Mouse (Mus musculus) midbrain, embryonic 15.5 days (tissue): ENCODE results near the gene Fanca. TPM values are rescaled to one million over a fixed set of nuclear protein-coding genes. Genes with fewer than 3 reads are reported as not detected.
A peak's percentile ranks its signal among the peaks of the same experiment; 100 is the strongest.

Experiments
- ATAC-seq: fragments of 200-750 bp; cut with Nextera tagmentation; replicated peaks from 2 replicates; pipeline ENCODE4 v1.8.0; 2017; ENCODE audit warnings: moderate TSS enrichment
- H3K27ac ChIP-seq: fragments of 300-500 bp; sonication (generic); 2 replicates; pipeline ENCODE4 v1.5.1; 2015; ENCODE audit warnings: mild to moderate bottlenecking, inconsistent platforms
- H3K27me3 ChIP-seq: fragments of 300-500 bp; sonication (generic); replicated peaks from 2 replicates; pipeline ENCODE4 v1.6.1; 2015; ENCODE audit warnings: inconsistent platforms
- H3K36me3 ChIP-seq: fragments of 300-500 bp; sonication (generic); replicated peaks from 2 replicates; pipeline ENCODE4 v1.6.1; 2015; ENCODE audit warnings: inconsistent platforms
- H3K4me1 ChIP-seq: fragments of 300-500 bp; sonication (generic); 2 replicates; pipeline ENCODE4 v1.6.1; 2015; ENCODE audit warnings: inconsistent platforms
- H3K4me2 ChIP-seq: fragments of 300-500 bp; sonication (generic); 2 replicates; pipeline ENCODE4 v1.6.1; 2015; ENCODE audit warnings: inconsistent platforms, mild to moderate bottlenecking, moderate library complexity
- H3K4me3 ChIP-seq: fragments of 300-500 bp; sonication (generic); 2 replicates; pipeline ENCODE4 v1.5.1; 2015; ENCODE audit warnings: mild to moderate bottlenecking, inconsistent platforms
- H3K9ac ChIP-seq: fragments of 300-500 bp; sonication (generic); 2 replicates; pipeline ENCODE4 v1.6.1; 2015; ENCODE audit warnings: mild to moderate bottlenecking, inconsistent platforms
- H3K9me3 ChIP-seq: fragments of 300-500 bp; sonication (generic); 2 replicates; pipeline ENCODE4 v1.6.1; 2016; ENCODE audit warnings: inconsistent platforms
- WGBS: fragments of 180-500 bp; shearing (Covaris S2); methylation state at CpG from one replicate; pipeline ENCODE4 v1.1.7; 2015; ENCODE audit warnings: mixed read lengths; 5-methylcytosine and 5-hydroxymethylcytosine counted together
- polyA plus RNA-seq: library from polyadenylated mRNA; unstranded; fragments of >200 nt; fragmentation: Nextera tagmentation; extraction: Ambion mirVana; gene quantifications from 2 replicates; pipeline ENCODE4 v1.2.1, GENCODE M21; 2015

Gene Fanca
- polyA plus RNA-seq, 1 experiment from 2014 or later: 6.4 TPM

DNA sequence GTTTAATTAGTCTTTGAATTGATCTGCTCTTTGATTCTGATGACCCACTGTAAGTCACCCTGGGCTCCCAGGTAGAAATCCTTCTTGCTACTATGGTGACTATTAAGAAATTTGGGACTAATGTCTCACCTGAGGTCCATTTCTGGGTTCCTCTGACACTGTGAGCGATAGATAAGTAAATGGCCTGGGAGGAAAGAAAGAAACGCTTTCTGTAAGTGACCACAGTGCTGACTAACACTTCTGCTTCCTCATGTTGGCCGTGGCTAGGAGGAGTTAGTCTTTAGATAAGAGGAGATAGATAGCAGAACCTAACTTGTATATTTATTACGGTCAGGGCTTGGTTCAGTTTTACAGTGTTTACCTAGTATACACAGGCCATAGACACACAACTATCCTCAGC, 11.0 kb upstream of the Fanca start:
- ATAC-seq: no peak
- H3K4me3 ChIP-seq: no peak overlapping the region
- no peak overlapping the region for H3K27ac ChIP-seq
- no peaks in the 10 kb centered on the region for H3K27me3 ChIP-seq
- H3K9ac ChIP-seq: no peak overlapping the region
- no peak overlapping the region for H3K4me2 ChIP-seq
- no peaks in the 10 kb centered on the region for H3K9me3 ChIP-seq
- WGBS: 92% methylated on average over 4 of the region's 4 CpGs
- peaks cover 21% of the 10 kb centered on the region for H3K4me1 ChIP-seq
- no peaks in the 10 kb centered on the region for H3K36me3 ChIP-seq

DNA sequence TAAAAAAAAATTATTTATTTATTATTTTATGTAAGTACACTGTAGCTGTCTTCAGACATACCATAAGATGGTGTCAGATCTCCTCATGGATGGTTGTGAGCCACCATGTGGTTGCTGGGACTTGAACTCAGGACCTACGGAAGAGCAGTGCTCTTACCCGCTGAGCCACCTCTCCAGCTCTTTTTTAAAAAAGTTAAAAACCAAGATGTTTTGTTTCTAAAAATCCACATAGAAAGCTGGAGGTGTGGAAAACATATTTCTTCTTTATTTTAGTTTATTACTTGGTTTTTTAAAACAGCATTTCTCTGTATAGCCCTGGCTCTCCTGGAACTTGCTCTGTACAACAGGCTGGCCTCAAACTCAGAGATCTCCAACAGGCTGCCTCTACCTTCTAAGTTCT, 10.2 kb upstream of the Fanca start:
- Histone ChIP-seq H3K4me2 (no peak overlapping the region), H3K27ac (no peak overlapping the region), H3K9me3 (no peaks in the 10 kb centered on the region), H3K4me1 (peaks cover 13% of the 10 kb centered on the region), H3K36me3 (no peaks in the 10 kb centered on the region), H3K9ac (no peak overlapping the region), H3K4me3 (no peak overlapping the region), H3K27me3 (no peaks in the 10 kb centered on the region)
- ATAC-seq: no peak
- WGBS: over 99% methylated on average over 2 of the region's 2 CpGs

DNA sequence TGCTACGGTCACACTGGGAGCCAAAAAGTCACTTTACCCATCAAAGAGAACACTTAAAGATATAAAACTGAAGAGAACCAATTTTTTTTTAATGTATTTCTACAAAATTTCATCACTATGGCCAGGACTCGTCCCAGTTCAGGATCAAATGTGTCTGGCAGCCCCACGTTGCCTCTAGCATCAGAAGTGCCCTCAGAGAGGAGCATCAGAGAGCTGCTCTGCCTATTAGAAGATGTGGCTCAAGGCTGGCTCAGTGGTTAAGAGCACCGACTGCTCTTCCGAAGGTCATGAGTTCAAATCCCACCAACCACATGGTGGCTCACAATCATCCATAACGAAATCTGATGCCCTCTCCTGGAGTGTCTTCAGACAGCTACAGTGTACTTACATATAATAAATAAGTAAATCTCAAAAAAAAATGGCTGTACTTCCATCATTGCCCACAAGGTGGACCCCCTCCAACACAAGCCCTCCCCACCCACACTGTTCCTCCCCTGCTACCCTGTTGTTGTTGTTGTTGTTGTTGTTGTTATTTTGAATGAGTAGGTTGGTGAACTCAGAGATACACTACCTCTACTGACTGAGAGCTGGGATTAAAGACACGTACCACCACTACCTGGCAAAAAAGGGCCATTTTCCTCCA, 1.3 kb upstream of the Fanca start:
- H3K4me1 ChIP-seq: peaks cover 14% of the 10 kb centered on the region
- no peaks in the 10 kb centered on the region for H3K9me3 ChIP-seq
- no peaks in the 10 kb centered on the region for H3K27me3 ChIP-seq
- H3K4me2 ChIP-seq: no peak overlapping the region
- H3K4me3 ChIP-seq: no peak overlapping the region
- no peak overlapping the region for H3K27ac ChIP-seq
- no peaks in the 10 kb centered on the region for H3K36me3 ChIP-seq
- ATAC-seq: 0 out of 2 replicates have a peak, but pooled peaks have one; percentile 12
- H3K9ac ChIP-seq: no peak overlapping the region
- WGBS: 35% methylated on average over 7 of the region's 7 CpGs

DNA sequence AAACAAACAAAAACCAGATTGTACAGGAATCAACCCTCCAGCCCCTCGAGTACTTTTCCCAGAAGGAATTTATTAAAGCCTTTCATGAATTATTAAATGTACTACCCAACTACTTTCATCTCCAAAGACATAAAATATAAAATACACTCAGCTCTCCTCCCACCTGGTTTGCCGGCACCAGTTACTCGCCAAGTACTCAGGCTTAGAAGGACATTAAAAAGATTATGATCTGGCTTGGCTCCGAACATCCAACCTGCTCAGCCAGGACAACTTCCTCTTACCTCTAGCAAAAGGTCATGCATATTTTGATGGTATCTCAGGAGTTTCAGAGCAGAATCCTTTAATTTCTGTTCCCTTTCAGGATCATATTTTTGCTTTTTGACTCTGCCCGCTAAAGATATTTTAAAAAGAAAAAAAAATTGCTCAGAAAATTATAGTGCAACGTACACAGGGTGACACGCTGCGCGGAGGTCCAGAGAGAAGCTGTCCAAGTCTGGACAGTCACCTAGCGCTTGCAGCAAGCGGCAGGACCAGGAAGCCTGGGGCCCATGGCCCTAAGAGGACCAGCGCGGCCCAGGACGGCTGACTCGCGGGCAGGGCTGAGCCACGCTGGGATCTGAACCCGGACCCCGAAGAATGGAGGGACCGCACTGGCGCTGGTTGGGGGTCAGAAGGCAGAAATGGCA, 452 bp downstream of the Fanca start:
- H3K36me3 ChIP-seq: no peaks in the 10 kb centered on the region
- 6% methylated on average over 21 of the region's 21 CpGs for WGBS
- peak overlapping the region; percentile 47 for H3K9ac ChIP-seq
- peaks cover 14% of the 10 kb centered on the region for H3K4me1 ChIP-seq
- no peak overlapping the region for H3K27ac ChIP-seq
- H3K27me3 ChIP-seq: no peaks in the 10 kb centered on the region
- no peaks in the 10 kb centered on the region for H3K9me3 ChIP-seq
- peak overlapping the region; percentile 98 for H3K4me2 ChIP-seq
- H3K4me3 ChIP-seq: peak overlapping the region; percentile 52
- peak; percentile 83 for ATAC-seq

DNA sequence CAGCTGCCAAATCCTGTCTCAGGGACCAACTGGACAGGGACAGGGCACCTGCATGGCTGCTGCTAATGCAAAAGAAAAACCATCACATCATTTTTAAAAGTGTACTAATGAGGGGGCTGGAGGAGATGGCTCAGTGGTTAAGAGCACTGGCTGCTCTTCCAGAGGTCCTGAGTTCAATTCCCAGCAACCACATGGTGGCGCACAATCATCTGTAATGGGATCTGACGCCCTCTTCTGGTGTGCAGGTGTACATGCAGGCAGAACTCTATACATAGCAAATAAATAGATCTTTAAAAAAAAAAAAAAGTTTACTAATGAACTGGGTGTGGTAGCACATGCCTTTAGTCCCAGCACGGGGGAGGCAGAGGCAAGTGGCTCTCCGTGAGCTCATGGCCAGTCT, 9.6 kb downstream of the Fanca start:
- no peaks in the 10 kb centered on the region for H3K4me1 ChIP-seq
- no peak for ATAC-seq
- no peaks in the 10 kb centered on the region for H3K36me3 ChIP-seq
- H3K27ac ChIP-seq: no peak overlapping the region
- 70% methylated on average over 4 of the region's 4 CpGs for WGBS
- H3K4me2 ChIP-seq: no peak overlapping the region
- no peak overlapping the region for H3K4me3 ChIP-seq
- no peak overlapping the region for H3K9ac ChIP-seq
- H3K27me3 ChIP-seq: no peaks in the 10 kb centered on the region
- no peaks in the 10 kb centered on the region for H3K9me3 ChIP-seq

DNA sequence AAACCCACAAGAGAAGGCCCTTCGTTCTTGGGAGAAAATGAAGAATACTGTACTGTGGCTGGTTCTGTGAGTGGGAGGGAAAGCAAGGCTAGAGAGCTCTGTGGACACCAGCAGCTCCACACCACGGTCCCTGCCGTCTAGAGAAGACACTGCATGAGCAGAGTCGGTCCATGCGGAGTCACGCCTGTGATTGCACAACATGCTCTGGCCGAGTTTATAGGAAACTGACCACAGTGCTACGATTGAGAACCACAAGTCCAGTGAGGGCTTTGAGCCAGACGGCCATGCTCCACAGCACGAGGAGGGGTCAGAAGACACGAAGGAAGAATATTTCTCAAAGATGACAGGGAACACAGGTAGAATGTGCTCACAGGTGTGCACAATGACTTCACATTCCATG, 20.1 kb downstream of the Fanca start:
- H3K4me2 ChIP-seq: no peak overlapping the region
- H3K27ac ChIP-seq: no peak overlapping the region
- no peaks in the 10 kb centered on the region for H3K27me3 ChIP-seq
- no peak for ATAC-seq
- H3K4me3 ChIP-seq: no peak overlapping the region
- no peaks in the 10 kb centered on the region for H3K36me3 ChIP-seq
- H3K4me1 ChIP-seq: no peaks in the 10 kb centered on the region
- H3K9me3 ChIP-seq: no peaks in the 10 kb centered on the region
- WGBS: 92% methylated on average over 11 of the region's 11 CpGs
- H3K9ac ChIP-seq: no peak overlapping the region

DNA sequence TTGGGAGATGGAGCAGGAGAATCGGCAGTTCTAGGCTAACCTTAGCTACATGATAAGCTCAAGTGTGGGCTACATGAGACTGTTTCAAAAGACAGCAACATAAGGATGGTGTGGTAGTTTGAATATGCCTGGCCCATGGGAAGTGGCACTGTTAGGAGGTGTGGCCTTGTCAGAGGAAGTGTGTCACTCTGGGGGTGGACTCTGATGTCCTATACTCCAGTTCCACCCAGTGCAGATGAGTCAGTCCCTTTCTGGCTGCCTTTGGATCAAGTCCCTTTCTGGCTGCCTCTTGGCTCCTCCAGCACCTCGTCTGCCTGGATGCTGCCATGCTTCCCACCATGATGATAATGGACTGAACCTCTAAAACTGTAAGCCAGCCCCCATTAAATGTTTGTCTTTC, 25.6 kb downstream of the Fanca start:
- ATAC-seq: no peak
- 94% methylated on average over 2 of the region's 2 CpGs for WGBS
- H3K9ac ChIP-seq: no peak overlapping the region

DNA sequence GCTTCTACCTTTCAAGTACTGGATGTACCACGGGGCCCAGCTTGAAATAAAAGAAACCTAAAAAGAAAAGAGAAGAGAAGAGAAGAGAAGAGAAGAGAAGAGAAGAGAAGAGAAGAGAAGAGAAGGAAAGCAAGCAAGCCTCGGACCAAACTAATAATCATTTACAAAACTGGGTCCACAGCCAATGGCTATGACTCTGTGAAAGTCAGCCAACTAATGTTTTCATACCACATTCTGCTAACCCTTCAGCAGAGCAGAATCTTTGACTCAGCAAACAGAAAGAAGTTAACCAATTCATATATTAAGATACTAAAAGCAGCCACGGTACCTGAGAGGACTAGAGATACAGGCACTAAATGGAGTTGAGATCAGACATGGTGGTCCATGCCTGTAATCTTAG, 26.1 kb downstream of the Fanca start:
- no peaks in the 10 kb centered on the region for H3K4me1 ChIP-seq
- H3K9ac ChIP-seq: no peak overlapping the region
- H3K36me3 ChIP-seq: no peaks in the 10 kb centered on the region
- no peaks in the 10 kb centered on the region for H3K9me3 ChIP-seq
- no peak overlapping the region for H3K4me2 ChIP-seq
- WGBS: 91% methylated on average over 3 of the region's 3 CpGs
- no peaks in the 10 kb centered on the region for H3K27me3 ChIP-seq
- no peak overlapping the region for H3K27ac ChIP-seq
- ATAC-seq: no peak
- H3K4me3 ChIP-seq: no peak overlapping the region

More for the DNA sequence above, 25.6 kb downstream of the Fanca start:
- Histone ChIP-seq H3K4me2 (no peak overlapping the region), H3K27ac (no peak overlapping the region), H3K9me3 (no peaks in the 10 kb centered on the region), H3K4me3 (no peak overlapping the region), H3K4me1 (no peaks in the 10 kb centered on the region), H3K27me3 (no peaks in the 10 kb centered on the region), H3K36me3 (no peaks in the 10 kb centered on the region)

DNA sequence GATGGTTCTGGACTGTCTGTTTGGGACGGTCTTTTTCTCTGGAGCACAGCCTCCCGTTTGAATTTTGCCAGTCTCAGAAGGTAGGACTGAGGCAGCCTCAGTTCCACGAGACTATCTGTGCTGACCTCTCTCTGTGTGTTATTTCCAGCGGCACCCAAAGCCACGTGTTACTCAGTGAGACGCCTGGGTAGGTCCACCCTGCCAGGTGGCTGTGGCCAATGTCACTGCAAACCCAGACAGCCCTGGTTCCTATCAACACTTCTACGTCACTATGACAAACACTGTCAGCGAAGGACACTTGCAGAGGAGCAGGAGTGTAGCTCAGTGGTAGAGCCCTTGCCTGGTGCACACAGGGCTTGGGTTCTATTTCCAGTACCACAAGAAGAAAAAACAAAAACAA, 26.7 kb downstream of the Fanca start:
- H3K27ac ChIP-seq: no peak overlapping the region

DNA sequence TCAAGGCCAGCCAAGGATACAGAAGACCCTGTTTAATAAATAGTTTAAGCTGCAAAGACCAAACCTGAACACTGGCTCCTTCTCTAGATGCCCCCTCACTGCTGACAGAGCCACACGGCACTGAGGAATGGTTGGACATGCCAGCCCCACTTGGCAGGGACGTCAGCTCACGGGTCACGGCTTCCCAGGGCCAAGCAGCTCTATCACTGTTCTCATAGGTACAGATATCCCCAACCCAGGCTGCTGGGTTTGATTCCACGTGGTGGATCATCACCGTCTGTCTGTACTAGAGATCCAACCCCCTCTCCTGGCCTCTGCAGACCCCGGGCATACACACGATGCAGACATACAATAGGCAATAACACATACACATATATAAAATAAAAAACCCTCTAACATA, 27.7 kb downstream of the Fanca start:
- no peak overlapping the region for H3K9ac ChIP-seq
- H3K36me3 ChIP-seq: no peaks in the 10 kb centered on the region

More for the DNA sequence above, 26.7 kb downstream of the Fanca start:
- Histone ChIP-seq H3K4me1 (no peaks in the 10 kb centered on the region), H3K27me3 (no peaks in the 10 kb centered on the region), H3K4me3 (no peak overlapping the region), H3K9ac (no peak overlapping the region), H3K4me2 (no peak overlapping the region), H3K36me3 (no peaks in the 10 kb centered on the region), H3K9me3 (no peaks in the 10 kb centered on the region)
- no peak for ATAC-seq
- WGBS: 91% methylated on average over 8 of the region's 8 CpGs

DNA sequence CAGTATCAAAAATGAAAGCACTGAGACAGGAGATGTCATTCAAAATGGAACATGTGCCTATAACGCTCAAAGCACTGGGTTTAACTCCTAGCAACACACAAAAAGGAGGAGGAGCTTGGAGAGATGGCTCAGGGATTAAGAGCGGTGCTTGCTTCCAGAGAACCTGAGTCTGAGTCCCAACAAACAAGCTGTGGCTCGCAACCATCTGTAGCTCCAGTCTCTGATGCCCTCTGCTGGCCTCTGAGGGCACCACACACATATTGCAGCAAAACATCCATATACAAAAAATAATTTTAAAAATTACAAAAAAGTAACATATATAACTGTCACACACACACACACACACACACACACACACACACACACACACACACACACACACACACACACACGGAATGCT, 28.2 kb downstream of the Fanca start:
- Histone ChIP-seq H3K27me3 (no peaks in the 10 kb centered on the region), H3K9ac (no peak overlapping the region), H3K27ac (no peak overlapping the region), H3K9me3 (no peaks in the 10 kb centered on the region), H3K4me2 (no peak overlapping the region), H3K4me3 (no peak overlapping the region), H3K4me1 (no peaks in the 10 kb centered on the region), H3K36me3 (no peaks in the 10 kb centered on the region)
- no peak for ATAC-seq
- WGBS: 79% methylated on average over 4 of the region's 4 CpGs

More for the DNA sequence above, 27.7 kb downstream of the Fanca start:
- no peaks in the 10 kb centered on the region for H3K9me3 ChIP-seq
- no peak for ATAC-seq
- H3K4me3 ChIP-seq: no peak overlapping the region
- H3K4me2 ChIP-seq: no peak overlapping the region
- no peaks in the 10 kb centered on the region for H3K4me1 ChIP-seq
- no peaks in the 10 kb centered on the region for H3K27me3 ChIP-seq
- H3K27ac ChIP-seq: no peak overlapping the region
- 94% methylated on average over 8 of the region's 8 CpGs for WGBS

DNA sequence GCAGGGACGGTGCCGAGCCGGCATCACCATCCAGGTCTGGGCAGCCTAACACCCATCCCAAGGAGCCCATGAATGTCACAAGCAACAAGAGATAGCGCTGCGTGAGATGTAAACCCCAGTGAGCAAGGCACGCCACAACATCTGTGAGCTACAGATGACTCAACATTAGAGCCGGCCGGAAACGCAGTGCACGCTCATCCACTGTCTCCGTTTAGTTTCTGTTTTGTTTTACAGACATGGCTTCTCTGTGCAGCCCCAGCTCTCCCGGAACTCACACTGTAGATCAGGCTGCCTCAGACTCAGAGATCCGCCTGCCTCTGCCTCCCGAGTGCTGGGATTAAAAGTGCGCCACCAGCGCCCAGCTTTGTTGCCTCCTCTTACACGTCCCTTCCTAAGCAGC, 31.0 kb downstream of the Fanca start:
- 96% methylated on average over 17 of the region's 17 CpGs for WGBS
- H3K9ac ChIP-seq: no peak overlapping the region
- no peak for ATAC-seq
- no peak overlapping the region for H3K4me2 ChIP-seq
- no peaks in the 10 kb centered on the region for H3K9me3 ChIP-seq
- no peaks in the 10 kb centered on the region for H3K36me3 ChIP-seq
- H3K4me1 ChIP-seq: no peaks in the 10 kb centered on the region
- H3K4me3 ChIP-seq: no peak overlapping the region
- no peaks in the 10 kb centered on the region for H3K27me3 ChIP-seq
- H3K27ac ChIP-seq: no peak overlapping the region

DNA sequence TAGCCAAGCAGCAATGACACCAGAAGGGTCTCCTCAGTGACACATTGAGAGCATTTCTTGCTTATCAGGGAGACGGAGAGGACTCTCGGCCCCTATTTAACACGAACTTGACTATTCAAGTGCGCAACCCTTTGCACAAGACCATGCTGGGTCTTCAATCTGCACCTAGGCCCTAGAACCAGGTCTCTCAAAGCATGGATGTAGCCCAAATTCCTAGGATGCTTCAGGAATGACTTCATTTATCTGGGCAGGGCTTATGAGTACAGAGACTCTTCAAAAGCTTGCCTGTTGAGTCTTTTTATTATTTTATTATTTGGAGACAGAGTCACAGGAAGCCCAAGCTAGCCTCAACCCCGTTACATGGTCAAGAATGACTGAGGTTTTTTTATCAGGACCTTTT, 33.9 kb downstream of the Fanca start:
- no peaks in the 10 kb centered on the region for H3K27me3 ChIP-seq
- H3K36me3 ChIP-seq: no peaks in the 10 kb centered on the region
- no peak overlapping the region for H3K4me3 ChIP-seq
- H3K27ac ChIP-seq: no peak overlapping the region
- H3K9me3 ChIP-seq: no peaks in the 10 kb centered on the region
- H3K4me2 ChIP-seq: no peak overlapping the region
- H3K9ac ChIP-seq: no peak overlapping the region
- no peaks in the 10 kb centered on the region for H3K4me1 ChIP-seq
- no peak for ATAC-seq
- WGBS: 93% methylated on average over 5 of the region's 5 CpGs
